Mouse (Mus musculus) hindbrain, embryonic 13.5 days (tissue): ENCODE data around the gene Slit2. TPM values are rescaled to one million over a fixed set of nuclear protein-coding genes. Genes with fewer than 3 reads are reported as not detected.
A peak's percentile ranks its signal among the peaks of the same experiment; 100 is the strongest.

Experiments used
- ATAC-seq: fragments of 200-750 bp; cut with Nextera tagmentation; 2 replicates; pipeline ENCODE4 v1.8.0; 2017; ENCODE audit warnings: moderate TSS enrichment; ENCODE audit not compliant: low FRiP score
- H3K27ac ChIP-seq: fragments of 300-500 bp; sonication (generic); 2 replicates; pipeline ENCODE4 v1.5.1; 2015; ENCODE audit warnings: inconsistent platforms, mild to moderate bottlenecking, moderate library complexity
- H3K27me3 ChIP-seq: fragments of 300-500 bp; sonication (generic); 2 replicates; pipeline ENCODE4 v1.6.1; 2015; ENCODE audit warnings: mild to moderate bottlenecking, inconsistent platforms
- H3K36me3 ChIP-seq: fragments of 300-500 bp; sonication (generic); 2 replicates; pipeline ENCODE4 v1.6.1; 2015; ENCODE audit warnings: mild to moderate bottlenecking, inconsistent platforms
- H3K4me1 ChIP-seq: fragments of 300-500 bp; sonication (generic); replicated peaks from 2 replicates; pipeline ENCODE4 v1.6.1; 2015; ENCODE audit warnings: inconsistent platforms
- H3K4me2 ChIP-seq: fragments of 300-500 bp; sonication (generic); 2 replicates; pipeline ENCODE4 v1.6.1; 2015; ENCODE audit warnings: inconsistent platforms, mild to moderate bottlenecking, moderate library complexity
- H3K4me3 ChIP-seq: fragments of 300-500 bp; sonication (generic); 2 replicates; pipeline ENCODE4 v1.5.1; 2015; ENCODE audit warnings: mild to moderate bottlenecking, inconsistent platforms
- H3K9ac ChIP-seq: fragments of 300-500 bp; sonication (generic); 2 replicates; pipeline ENCODE4 v1.6.1; 2015; ENCODE audit warnings: mild to moderate bottlenecking, inconsistent platforms
- H3K9me3 ChIP-seq: fragments of 300-500 bp; sonication (generic); 2 replicates; pipeline ENCODE4 v1.6.1; 2016; ENCODE audit warnings: inconsistent platforms
- whole genome bisulfite sequencing: fragments of 180-500 bp; shearing (Covaris S2); methylation state at CpG from one replicate; pipeline ENCODE4 v1.1.7; 2015; 5-methylcytosine and 5-hydroxymethylcytosine counted together
- polyA plus RNA-seq: library from polyadenylated mRNA; unstranded; fragments of >200 nt; fragmentation: Nextera tagmentation; extraction: Ambion mirVana; gene quantifications from 2 replicates; pipeline ENCODE4 v1.2.1, GENCODE M21; 2015

Gene Slit2
- polyA plus RNA-seq, 1 experiment from 2014 or later, result 41.8 TPM

DNA sequence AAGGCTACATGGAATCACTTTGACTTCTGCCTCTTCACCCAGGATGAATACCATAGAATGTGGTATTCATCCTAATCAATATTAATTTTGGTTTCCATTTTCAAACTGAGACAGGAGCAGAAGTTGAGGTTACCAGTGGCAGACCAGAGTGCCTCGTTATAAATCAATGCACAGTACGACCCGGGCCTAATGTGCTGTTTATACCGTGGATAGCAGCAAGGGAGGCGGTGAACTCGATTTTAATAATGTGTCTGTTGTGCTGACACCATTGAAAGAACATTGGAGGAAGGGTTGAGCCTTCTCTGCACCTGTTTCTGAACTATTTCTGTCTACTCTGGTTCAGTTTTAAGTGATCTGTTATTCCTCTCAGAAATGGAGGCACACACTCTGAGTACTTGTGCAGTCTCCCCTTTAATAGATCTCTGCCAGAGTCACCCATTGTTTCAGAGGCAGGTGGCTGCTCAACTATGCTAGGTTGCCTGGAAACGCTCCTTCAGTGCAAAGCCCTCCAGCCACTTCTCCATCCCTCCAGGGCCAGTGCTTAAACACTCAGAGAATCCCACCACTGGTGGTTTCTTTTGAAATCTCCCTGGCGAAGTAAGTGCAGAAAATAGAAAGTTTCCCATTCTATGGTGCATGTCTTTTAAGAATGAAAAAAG is 98.4 kb downstream of the Slit2 start:
- 35% methylated on average over 8 of the region's 8 CpGs for WGBS
- Histone ChIP-seq H3K9me3 (no peaks in the 10 kb centered on the region), H3K27ac (no peak overlapping the region), H3K4me2 (no peak overlapping the region), H3K4me1 (peaks cover 6% of the 10 kb centered on the region), H3K36me3 (no peaks in the 10 kb centered on the region), H3K9ac (no peak overlapping the region), H3K27me3 (no peaks in the 10 kb centered on the region), H3K4me3 (no peak overlapping the region)
- peak; percentile 52; the same call in 1 of the 2 replicates for ATAC-seq

DNA sequence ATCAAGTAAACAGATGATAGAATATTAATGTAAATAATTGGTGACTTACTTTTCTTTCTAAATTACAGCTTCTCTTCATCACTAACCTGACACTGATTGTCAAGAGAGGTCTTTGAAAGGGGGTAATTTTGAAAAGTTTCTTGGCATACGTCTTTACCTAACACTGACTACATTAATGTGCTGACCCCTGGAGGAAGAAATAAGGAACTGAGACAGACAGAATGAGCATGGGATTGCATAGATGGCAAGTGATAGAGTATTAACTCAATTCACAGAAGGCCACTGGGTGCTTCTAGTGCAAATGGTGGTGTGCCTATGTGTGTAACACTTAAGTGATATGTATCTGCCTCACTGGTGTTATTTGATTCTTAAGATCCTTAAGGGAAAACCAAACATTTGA is 130.5 kb downstream of the Slit2 start:
- H3K4me1 ChIP-seq, result peaks cover 9% of the 10 kb centered on the region; the same call in 1 of the 2 replicates
- no peak overlapping the region for H3K4me2 ChIP-seq
- H3K27ac ChIP-seq, result no peak overlapping the region
- WGBS, result 19% methylated on average over 1 of the region's 1 CpGs
- H3K27me3 ChIP-seq, result no peaks in the 10 kb centered on the region
- H3K36me3 ChIP-seq, result no peaks in the 10 kb centered on the region
- H3K9me3 ChIP-seq, result no peaks in the 10 kb centered on the region
- no peak for ATAC-seq
- H3K4me3 ChIP-seq, result no peak overlapping the region
- H3K9ac ChIP-seq, result no peak overlapping the region

- H3K27me3 ChIP-seq, result no peaks in the 10 kb centered on the region
- no peak for ATAC-seq
- WGBS, result 50% methylated on average over 4 of the region's 4 CpGs
Observed at GRCm38 (mm10) chr5:48114969-48115537, 132.1 kb downstream of the Slit2 start.

DNA sequence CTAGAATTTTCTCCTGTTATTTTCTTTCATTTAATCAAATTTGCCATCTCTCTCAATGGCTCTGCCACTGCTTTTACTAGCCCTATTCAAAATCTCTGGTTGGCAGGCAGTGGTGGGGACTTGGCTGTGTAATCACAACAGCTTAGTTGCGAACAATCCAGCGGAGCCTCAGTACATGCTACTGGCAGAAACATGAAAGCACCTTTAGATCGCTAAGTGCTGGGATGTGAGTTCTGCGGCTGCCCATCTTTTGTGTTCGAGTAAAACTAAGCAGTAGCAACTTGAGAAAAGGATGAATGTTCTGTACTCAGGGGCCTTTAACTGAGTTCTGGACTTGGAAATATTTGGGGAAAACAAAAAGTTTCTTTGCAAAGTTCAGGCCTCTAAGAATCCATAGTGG is 139.7 kb downstream of the Slit2 start:
- Histone ChIP-seq H3K4me1 (no peaks in the 10 kb centered on the region), H3K9ac (no peak overlapping the region), H3K4me3 (no peak overlapping the region), H3K4me2 (no peak overlapping the region), H3K27ac (no peak overlapping the region), H3K9me3 (no peaks in the 10 kb centered on the region), H3K36me3 (no peaks in the 10 kb centered on the region), H3K27me3 (no peaks in the 10 kb centered on the region)
- no peak for ATAC-seq
- WGBS, result 81% methylated on average over 5 of the region's 5 CpGs

More at GRCm38 (mm10) chr5:48114969-48115537, 132.1 kb downstream of the Slit2 start:
- 0 out of 2 replicates have a peak overlapping the region, but pooled peaks have one; percentile 12 for H3K27ac ChIP-seq
- no peak overlapping the region for H3K4me2 ChIP-seq
- H3K36me3 ChIP-seq, result no peaks in the 10 kb centered on the region
- H3K4me3 ChIP-seq, result no peak overlapping the region
- peaks cover 9% of the 10 kb centered on the region; the same call in 1 of the 2 replicates for H3K4me1 ChIP-seq
- no peak overlapping the region for H3K9ac ChIP-seq
- H3K9me3 ChIP-seq, result no peaks in the 10 kb centered on the region

DNA sequence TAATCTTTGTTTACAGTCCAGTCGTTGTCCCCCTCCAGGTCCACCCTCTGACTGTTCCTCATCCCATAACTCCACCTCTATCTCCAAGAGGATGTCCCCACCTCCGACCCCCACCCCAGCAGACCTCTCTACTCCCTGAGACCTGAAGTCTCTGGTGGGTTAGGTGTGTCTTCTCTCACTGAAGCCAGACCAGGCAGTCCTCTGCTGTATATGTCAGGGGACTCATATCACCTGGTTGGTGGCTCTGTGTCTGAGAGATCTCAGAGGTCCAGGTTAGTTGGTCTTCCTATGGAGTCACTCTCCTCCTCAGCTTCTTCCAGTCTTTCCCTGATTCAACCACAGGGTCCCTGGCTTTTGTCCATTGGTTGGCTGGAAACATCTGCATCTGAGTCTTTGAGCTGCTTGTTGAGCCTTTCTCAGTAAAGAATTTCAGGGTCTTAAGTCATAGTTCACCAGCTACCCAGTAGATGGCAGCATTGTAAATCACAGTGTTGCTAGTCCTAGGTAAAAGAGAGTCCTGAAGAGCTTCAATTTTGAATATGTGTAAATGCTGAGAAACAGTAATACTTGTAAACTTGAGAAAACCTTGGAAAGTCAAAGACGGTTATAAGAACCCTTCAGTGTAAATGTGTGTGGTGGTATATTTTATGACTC is 143.0 kb downstream of the Slit2 start:
- H3K36me3 ChIP-seq, result no peaks in the 10 kb centered on the region
- no peaks in the 10 kb centered on the region for H3K4me1 ChIP-seq
- no peak; the same call in 1 of the 2 replicates for ATAC-seq
- 79% methylated on average over 3 of the region's 3 CpGs for WGBS
- H3K4me2 ChIP-seq, result no peak overlapping the region
- H3K9ac ChIP-seq, result no peak overlapping the region
- no peak overlapping the region for H3K27ac ChIP-seq
- H3K27me3 ChIP-seq, result no peaks in the 10 kb centered on the region
- no peaks in the 10 kb centered on the region for H3K9me3 ChIP-seq
- H3K4me3 ChIP-seq, result no peak overlapping the region

DNA sequence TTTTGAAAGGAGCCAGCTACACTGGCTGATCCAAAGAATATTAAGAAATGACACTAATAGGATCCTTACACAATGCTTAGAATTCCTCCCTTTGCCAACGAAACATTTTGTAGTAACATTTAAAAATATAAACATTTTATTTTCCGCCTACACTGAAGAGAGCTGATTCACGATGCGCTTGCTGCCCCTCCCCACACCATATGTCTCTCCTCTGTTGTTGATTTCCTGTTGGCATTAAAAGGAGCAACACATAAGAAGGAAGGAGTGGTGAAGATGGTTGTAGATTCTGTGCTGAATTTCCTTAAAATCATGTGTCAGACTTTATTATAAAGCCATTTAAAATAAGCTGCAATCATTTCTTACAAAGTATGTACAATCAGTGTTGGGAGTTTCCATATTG is 147.0 kb downstream of the Slit2 start:
- no peak overlapping the region for H3K4me2 ChIP-seq
- H3K27ac ChIP-seq, result no peak overlapping the region
- H3K9ac ChIP-seq, result no peak overlapping the region
- ATAC-seq, result no peak
- H3K4me1 ChIP-seq, result no peaks in the 10 kb centered on the region
- no peaks in the 10 kb centered on the region for H3K36me3 ChIP-seq
- no peaks in the 10 kb centered on the region for H3K27me3 ChIP-seq
- no peak overlapping the region for H3K4me3 ChIP-seq
- 93% methylated on average over 4 of the region's 4 CpGs for WGBS
- no peaks in the 10 kb centered on the region for H3K9me3 ChIP-seq

- peak; percentile 54 for ATAC-seq
- Histone ChIP-seq H3K9ac (no peak overlapping the region), H3K4me3 (no peak overlapping the region), H3K4me1 (peaks cover 10% of the 10 kb centered on the region), H3K9me3 (no peaks in the 10 kb centered on the region), H3K36me3 (no peaks in the 10 kb centered on the region), H3K27me3 (no peaks in the 10 kb centered on the region), H3K27ac (no peak overlapping the region), H3K4me2 (no peak overlapping the region)
- 28% methylated on average over 3 of the region's 3 CpGs for WGBS
Observed at GRCm38 (mm10) chr5:48136571-48136970, 153.6 kb downstream of the Slit2 start.

DNA sequence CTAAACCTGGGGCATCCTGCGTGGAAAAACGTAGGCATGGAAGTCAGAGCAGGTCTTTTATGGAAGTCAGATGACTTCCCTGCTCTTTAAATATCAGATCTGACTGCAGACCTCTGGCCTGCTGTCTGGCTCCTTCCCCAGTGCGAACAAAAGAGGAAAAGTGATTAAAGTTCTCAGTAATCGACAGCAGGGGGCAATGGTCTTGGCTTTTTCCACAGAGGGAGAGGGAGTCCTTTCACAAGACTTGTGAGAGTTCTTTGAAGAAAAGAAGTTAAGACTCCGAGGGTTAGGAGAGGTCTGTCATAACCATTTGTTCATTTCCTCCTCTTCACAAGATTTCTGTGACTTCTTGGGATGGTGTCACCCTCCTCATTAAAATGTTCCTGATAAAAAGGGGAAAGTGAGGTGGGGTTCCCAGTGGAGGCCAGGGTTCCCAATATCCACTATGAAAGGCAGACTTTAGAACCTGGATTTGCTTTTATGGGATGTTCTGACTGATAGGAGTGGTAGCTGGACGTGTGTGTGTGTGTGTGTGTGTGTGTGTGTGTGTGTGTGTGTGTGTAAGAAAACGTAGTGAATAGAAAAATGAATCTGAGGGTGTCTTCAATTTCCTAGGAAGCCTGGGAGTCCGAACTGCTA is 156.0 kb downstream of the Slit2 start:
- ATAC-seq, result no peak
- no peak overlapping the region for H3K27ac ChIP-seq
- H3K27me3 ChIP-seq, result no peaks in the 10 kb centered on the region
- no peak overlapping the region for H3K4me3 ChIP-seq
- WGBS, result 13% methylated on average over 8 of the region's 8 CpGs
- H3K4me1 ChIP-seq, result peaks cover 10% of the 10 kb centered on the region
- no peak overlapping the region for H3K4me2 ChIP-seq
- no peaks in the 10 kb centered on the region for H3K36me3 ChIP-seq
- no peaks in the 10 kb centered on the region for H3K9me3 ChIP-seq
- H3K9ac ChIP-seq, result no peak overlapping the region

- 11% methylated on average over 6 of the region's 6 CpGs for WGBS
- Histone ChIP-seq H3K27ac (no peak overlapping the region), H3K27me3 (no peaks in the 10 kb centered on the region), H3K4me3 (no peak overlapping the region), H3K9me3 (no peaks in the 10 kb centered on the region), H3K4me1 (peaks cover 10% of the 10 kb centered on the region), H3K9ac (no peak overlapping the region), H3K4me2 (no peak overlapping the region), H3K36me3 (no peaks in the 10 kb centered on the region)
- ATAC-seq, result no peak
Observed at GRCm38 (mm10) chr5:48139488-48139862, 156.5 kb downstream of the Slit2 start.

GRCm38 (mm10) chr5:48146082-48146481 is 163.1 kb downstream of the Slit2 start:
- Histone ChIP-seq H3K9me3 (no peaks in the 10 kb centered on the region), H3K36me3 (no peaks in the 10 kb centered on the region), H3K27me3 (no peaks in the 10 kb centered on the region), H3K4me2 (no peak overlapping the region), H3K4me3 (no peak overlapping the region), H3K27ac (no peak overlapping the region), H3K9ac (no peak overlapping the region), H3K4me1 (no peaks in the 10 kb centered on the region)
- 89% methylated on average over 2 of the region's 2 CpGs for WGBS
- ATAC-seq, result no peak

GRCm38 (mm10) chr5:48160829-48161228 is 177.9 kb downstream of the Slit2 start:
- H3K36me3 ChIP-seq, result no peaks in the 10 kb centered on the region
- no peak overlapping the region for H3K9ac ChIP-seq
- H3K9me3 ChIP-seq, result no peaks in the 10 kb centered on the region
- no peak overlapping the region for H3K27ac ChIP-seq
- no peak for ATAC-seq
- H3K4me2 ChIP-seq, result no peak overlapping the region
- no peaks in the 10 kb centered on the region for H3K4me1 ChIP-seq
- H3K4me3 ChIP-seq, result no peak overlapping the region
- 78% methylated on average over 3 of the region's 3 CpGs for WGBS
- no peaks in the 10 kb centered on the region for H3K27me3 ChIP-seq

- peak overlapping the region; percentile 49 for H3K27ac ChIP-seq
- WGBS, result 46% methylated on average over 9 of the region's 9 CpGs
Observed at GRCm38 (mm10) chr5:48181646-48182302, 198.8 kb downstream of the Slit2 start.

More at GRCm38 (mm10) chr5:48181646-48182302, 198.8 kb downstream of the Slit2 start:
- Histone ChIP-seq H3K4me2 (peak overlapping the region; percentile 6), H3K36me3 (no peaks in the 10 kb centered on the region), H3K9ac (0 out of 2 replicates have a peak overlapping the region, but pooled peaks have one; percentile 2), H3K9me3 (no peaks in the 10 kb centered on the region), H3K4me3 (peak overlapping the region; percentile 14), H3K4me1 (0 out of 2 replicates have a peak, but pooled peaks cover 8% of the 10 kb centered on the region), H3K27me3 (no peaks in the 10 kb centered on the region)
- ATAC-seq, result peak; percentile 68; the same call in 1 of the 2 replicates
